In genomic region chrX:129303987-129304386, GRCm38 (mm10) we compare ENCODE assay signal across 9 mouse cellular contexts.
DNase-seq lines count a peak whose midpoint lies in the region; TF ChIP-seq lines count a peak whose summit lies in the region.
"Had no signal": no experiment of that assay in that cellular context is flagged by ENCODE, and none has a peak within 500 bp of the region (broad histone marks: within the 10 kb centered on the region; RNA-seq: fewer than 3 reads in every experiment).

No protein-coding gene starts in this region.

- intact Hi-C loops in gastrocnemius, adult 2 months (cut with DNase I), result no loop called here
- intact Hi-C loops in gastrocnemius, postnatal 36 days (cut with DNase I), result no loop called here

- no peaks in the 10 kb centered on the region for H3K27me3 ChIP-seq in MEL (ENCODE audit: control insufficient read depth in 1 of 2, insufficient read depth in 2 of 2, low read length in 2 of 2)
- no peaks in the 10 kb centered on the region for H3K27me3 ChIP-seq in midbrain, embryonic 10.5 days (ENCODE audit: low read depth, poor library complexity, severe bottlenecking)
- H3K27me3 ChIP-seq: CH12.LX had no signal

- 49% methylated on average over 5 of the region's 5 CpGs for WGBS in midbrain, embryonic 10.5 days

- H3K9ac ChIP-seq in MEL (ENCODE audit: control insufficient read depth, low read depth, low read length, poor library complexity, severe bottlenecking), result no peak overlapping the region

- DNase-seq in gastrocnemius, adult 2 months, result peak; percentile 17
- DNase-seq in gastrocnemius, postnatal 36 days, result no peak
- DNase-seq in MEL (ENCODE audit: low read depth, low spot score), result peak; percentile 83
- peak; percentile 46 for DNase-seq in cerebellum, adult 8-10 months
- DNase-seq in frontal cortex, postnatal 14 days (ENCODE audit: low spot score in 2 of 2), result peak; percentile 8 to 24
- peak; percentile 54 to 61 for DNase-seq in layer of hippocampus, postnatal 10 days (ENCODE audit: low spot score in 2 of 2)
- peak; percentile 36 for DNase-seq in midbrain, embryonic 10.5 days (ENCODE audit: low spot score)
- peak; percentile 50 for DNase-seq in testis, postnatal 10 days (ENCODE audit: low spot score)

- no peaks in the 10 kb centered on the region for H3K36me3 ChIP-seq in MEL (ENCODE audit: control insufficient read depth in 1 of 2, insufficient read depth in 2 of 2, low read length in 2 of 2)
- H3K36me3 ChIP-seq in midbrain, embryonic 10.5 days, result no peaks in the 10 kb centered on the region

- TF ChIP-seq RAD21 in MEL (IDR thresholded peaks at IDR 0.05; ENCODE audit: low read depth, low read length), result peak; percentile 95

- no peak for TF ChIP-seq EP300 in MEL (IDR thresholded peaks at IDR 0.05; ENCODE audit: low read depth in 1 of 2, low read length in 2 of 2)

- H3K4me1 ChIP-seq in MEL (ENCODE audit: control insufficient read depth in 1 of 2, insufficient read depth in 2 of 2, low read length in 2 of 2), result no peaks in the 10 kb centered on the region
- H3K4me1 ChIP-seq in midbrain, embryonic 10.5 days, result no peaks in the 10 kb centered on the region

- no peak overlapping the region for H3K27ac ChIP-seq in gastrocnemius, adult 2 months
- no peak overlapping the region for H3K27ac ChIP-seq in MEL (ENCODE audit: control insufficient read depth, low read depth, low read length)
- no peak overlapping the region for H3K27ac ChIP-seq in midbrain, embryonic 10.5 days (replicated peaks)

- no peaks in the 10 kb centered on the region for H3K9me3 ChIP-seq in MEL (replicated peaks; ENCODE audit: insufficient read depth, low read length)
- no peaks in the 10 kb centered on the region for H3K9me3 ChIP-seq in midbrain, embryonic 10.5 days (replicated peaks)

- no peak overlapping the region for H3K4me3 ChIP-seq in gastrocnemius, adult 2 months
- no peak overlapping the region for H3K4me3 ChIP-seq in MEL (ENCODE audit: control insufficient read depth in 1 of 2, insufficient read depth in 1 of 2, low read depth in 2 of 2, low read length in 2 of 2)
- H3K4me3 ChIP-seq in midbrain, embryonic 10.5 days, result no peak overlapping the region

- H3K79me2 ChIP-seq in MEL (ENCODE audit: control insufficient read depth, insufficient read depth, low read length, poor library complexity), result no peaks in the 10 kb centered on the region

- no peak for TF ChIP-seq POLR2A in MEL (IDR thresholded peaks at IDR 0.05; ENCODE audit: control insufficient read depth in 1 of 2, insufficient read depth in 1 of 2, low read depth in 1 of 2, low read length in 2 of 2, poor library complexity in 1 of 2)

- peak; percentile 58 for TF ChIP-seq CTCF in gastrocnemius, adult 2 months (IDR thresholded peaks at IDR 0.05)
- peak; percentile 70 to 93 (median 80) for TF ChIP-seq CTCF in MEL (IDR thresholded peaks at IDR 0.05 in 2 of 3, conservative IDR thresholded peaks at IDR 0.05 in 1 of 3; ENCODE audit: control insufficient read depth in 1 of 3, insufficient read depth in 1 of 3, low read depth in 2 of 3, low read length in 3 of 3, poor library complexity in 1 of 3, severe bottlenecking in 1 of 3)

TF ChIP-seq in MEL, 35 proteins besides CTCF, POLR2A, EP300 and RAD21:
- no peak for TF ChIP-seq CHD2 (IDR thresholded peaks at IDR 0.05; ENCODE audit: low read length)
- no peak for TF ChIP-seq ETS1 (IDR thresholded peaks at IDR 0.05; ENCODE audit: low read depth, low read length)
- TF ChIP-seq CHD1 (IDR thresholded peaks at IDR 0.05; ENCODE audit: low read depth, low read length), result no peak
- no peak for TF ChIP-seq TCF12 (IDR thresholded peaks at IDR 0.05; ENCODE audit: low read depth, low read length)
- no peak for TF ChIP-seq ZMIZ1 (IDR thresholded peaks at IDR 0.05; ENCODE audit: low read depth, low read length)
- peak; percentile 93 for TF ChIP-seq SMC3 (IDR thresholded peaks at IDR 0.05; ENCODE audit: low read depth, low read length)
- TF ChIP-seq NRF1 (IDR thresholded peaks at IDR 0.05; ENCODE audit: insufficient read depth, low read depth, low read length, poor library complexity, severe bottlenecking), result no peak
- TF ChIP-seq ZC3H11A (IDR thresholded peaks at IDR 0.05; ENCODE audit: low read depth, low read length), result peak; percentile 94
- 0 out of 2 replicates have a peak, but pooled peaks have one; percentile 22 for TF ChIP-seq ZNF384 (IDR thresholded peaks at IDR 0.05; ENCODE audit: low read depth, low read length)
- no peak for TF ChIP-seq ELF1 (IDR thresholded peaks at IDR 0.05; ENCODE audit: low read depth, low read length)

Comparison
In these comparisons a context has a peak if more than half of its experiments do, and no peak if none do; other contexts are left out.
1. DNase-seq: peak in gastrocnemius, adult 2 months (single experiment), MEL (single experiment), cerebellum, adult 8-10 months (single experiment), frontal cortex, postnatal 14 days (2 of 2), layer of hippocampus, postnatal 10 days (2 of 2), midbrain, embryonic 10.5 days (single experiment) and testis, postnatal 10 days (single experiment); none in gastrocnemius, postnatal 36 days (0 of 2).